Mouse (Mus musculus): ENCODE measurements around the gene Plekhg2. TPM values are rescaled to one million over a fixed set of nuclear protein-coding genes. Genes with fewer than 3 reads are reported as not detected.
A peak's percentile ranks its signal among the peaks of the same experiment; 100 is the strongest.

Gene Plekhg2
- polyA plus RNA-seq, 1 experiment from 2014 or later = 78.6 TPM

- WGBS = 57% methylated on average over 7 of the region's 7 CpGs
Observed at GRCm38 (mm10) chr7:28341381-28341780, 31.0 kb downstream of the Plekhg2 start.

GRCm38 (mm10) chr7:28339213-28339917 lies 33.0 kb downstream of the Plekhg2 start:
- Histone ChIP-seq H3K4me1 (peaks cover 12% of the 10 kb centered on the region), H3K9me3 (no peaks in the 10 kb centered on the region), H3K4me2 (replicated peaks) (peak overlapping the region; percentile 87), H3K27me3 (no peaks in the 10 kb centered on the region; the same call in 1 of the 2 replicates), H3K36me3 (0 out of 2 replicates have a peak, but pooled peaks cover 3% of the 10 kb centered on the region), H3K27ac (replicated peaks) (peak overlapping the region; percentile 78), H3K4me3 (peak overlapping the region; percentile 97), H3K9ac (replicated peaks) (peak overlapping the region; percentile 86)
- no peak for ATAC-seq (ENCODE audit: low FRiP score, low read depth)
- 80% methylated on average over 19 of the region's 19 CpGs for WGBS

More at GRCm38 (mm10) chr7:28341381-28341780, 31.0 kb downstream of the Plekhg2 start:
- no peaks in the 10 kb centered on the region; the same call in 1 of the 2 replicates for H3K27me3 ChIP-seq
- H3K4me2 ChIP-seq (replicated peaks) = no peak overlapping the region
- H3K27ac ChIP-seq (replicated peaks) = no peak overlapping the region
- H3K36me3 ChIP-seq = no peaks in the 10 kb centered on the region
- H3K9me3 ChIP-seq = no peaks in the 10 kb centered on the region
- no peak for ATAC-seq (ENCODE audit: low FRiP score, low read depth)
- H3K9ac ChIP-seq (replicated peaks) = no peak overlapping the region
- H3K4me1 ChIP-seq = peaks cover 12% of the 10 kb centered on the region
- no peak overlapping the region for H3K4me3 ChIP-seq

GRCm38 (mm10) chr7:28338108-28338998 lies 34.0 kb downstream of the Plekhg2 start, which contains the start of gene Supt5:
Gene Supt5, minus strand, starts transcription at chr7:28338746.
- ATAC-seq (ENCODE audit: low FRiP score, low read depth) = peak; percentile 99
- 0 out of 2 replicates have a peak, but pooled peaks cover 3% of the 10 kb centered on the region for H3K36me3 ChIP-seq
- H3K4me2 ChIP-seq (replicated peaks) = peak within 1 kb of the TSS; percentile 87
- H3K27ac ChIP-seq (replicated peaks) = peak within 1 kb of the TSS; percentile 83
- H3K9me3 ChIP-seq = no peaks in the 10 kb centered on the region
- H3K4me1 ChIP-seq = peaks cover 12% of the 10 kb centered on the region
- H3K9ac ChIP-seq (replicated peaks) = peak within 1 kb of the TSS; percentile 86
- under 1% methylated on average over 76 of the region's 77 CpGs for WGBS
- no peaks in the 10 kb centered on the region; the same call in 1 of the 2 replicates for H3K27me3 ChIP-seq
- peak within 1 kb of the TSS; percentile 97 for H3K4me3 ChIP-seq

- Histone ChIP-seq H3K4me1 (peaks cover 12% of the 10 kb centered on the region), H3K9me3 (no peaks in the 10 kb centered on the region), H3K27me3 (no peaks in the 10 kb centered on the region), H3K4me3 (no peak overlapping the region), H3K4me2 (replicated peaks) (no peak overlapping the region), H3K27ac (replicated peaks) (no peak overlapping the region), H3K36me3 (peaks cover 18% of the 10 kb centered on the region), H3K9ac (replicated peaks) (no peak overlapping the region)
- ATAC-seq (ENCODE audit: low FRiP score, low read depth) = no peak
- WGBS = 90% methylated on average over 2 of the region's 2 CpGs
Observed at GRCm38 (mm10) chr7:28335471-28335870, 36.9 kb downstream of the Plekhg2 start.

- H3K9ac ChIP-seq (replicated peaks) = no peak overlapping the region
- H3K27ac ChIP-seq (replicated peaks) = no peak overlapping the region
- no peak for ATAC-seq (ENCODE audit: low FRiP score, low read depth)
- H3K4me1 ChIP-seq = peaks cover 12% of the 10 kb centered on the region
- H3K4me3 ChIP-seq = no peak overlapping the region
- H3K27me3 ChIP-seq = no peaks in the 10 kb centered on the region
- 93% methylated on average over 4 of the region's 4 CpGs for WGBS
- no peak overlapping the region for H3K4me2 ChIP-seq (replicated peaks)
- no peaks in the 10 kb centered on the region for H3K9me3 ChIP-seq
- peaks cover 27% of the 10 kb centered on the region for H3K36me3 ChIP-seq
Observed at GRCm38 (mm10) chr7:28334534-28334933, 37.9 kb downstream of the Plekhg2 start.

GRCm38 (mm10) chr7:28328260-28328659 lies 44.1 kb downstream of the Plekhg2 start:
- Histone ChIP-seq H3K27me3 (no peaks in the 10 kb centered on the region), H3K27ac (replicated peaks) (no peak overlapping the region), H3K36me3 (peaks cover 85% of the 10 kb centered on the region), H3K9me3 (no peaks in the 10 kb centered on the region), H3K4me3 (no peak overlapping the region), H3K4me1 (no peaks in the 10 kb centered on the region), H3K4me2 (replicated peaks) (no peak overlapping the region), H3K9ac (replicated peaks) (no peak overlapping the region)
- ATAC-seq (ENCODE audit: low FRiP score, low read depth) = no peak
- 98% methylated on average over 2 of the region's 2 CpGs for WGBS

GRCm38 (mm10) chr7:28326457-28326856 lies 45.9 kb downstream of the Plekhg2 start:
- Histone ChIP-seq H3K4me3 (no peak overlapping the region), H3K27me3 (no peaks in the 10 kb centered on the region), H3K9me3 (no peaks in the 10 kb centered on the region), H3K4me1 (no peaks in the 10 kb centered on the region), H3K27ac (replicated peaks) (no peak overlapping the region), H3K9ac (replicated peaks) (no peak overlapping the region), H3K36me3 (peaks cover 99% of the 10 kb centered on the region), H3K4me2 (replicated peaks) (no peak overlapping the region)
- ATAC-seq (ENCODE audit: low FRiP score, low read depth) = no peak
- 84% methylated on average over 4 of the region's 4 CpGs for WGBS

GRCm38 (mm10) chr7:28325293-28325692 lies 47.1 kb downstream of the Plekhg2 start:
- H3K27me3 ChIP-seq = no peaks in the 10 kb centered on the region
- H3K9ac ChIP-seq (replicated peaks) = no peak overlapping the region
- ATAC-seq (ENCODE audit: low FRiP score, low read depth) = no peak
- WGBS = 91% methylated on average over 8 of the region's 8 CpGs
- H3K36me3 ChIP-seq = peaks cover 99% of the 10 kb centered on the region
- no peaks in the 10 kb centered on the region for H3K9me3 ChIP-seq
- no peak overlapping the region for H3K4me3 ChIP-seq
- H3K27ac ChIP-seq (replicated peaks) = no peak overlapping the region
- H3K4me2 ChIP-seq (replicated peaks) = no peak overlapping the region
- H3K4me1 ChIP-seq = no peaks in the 10 kb centered on the region

GRCm38 (mm10) chr7:28321974-28322720 lies 50.3 kb downstream of the Plekhg2 start:
- ATAC-seq (ENCODE audit: low FRiP score, low read depth) = no peak
- no peak overlapping the region for H3K27ac ChIP-seq (replicated peaks)
- H3K27me3 ChIP-seq = no peaks in the 10 kb centered on the region
- no peaks in the 10 kb centered on the region for H3K4me1 ChIP-seq
- no peak overlapping the region for H3K9ac ChIP-seq (replicated peaks)
- H3K4me3 ChIP-seq = no peak overlapping the region
- WGBS = 92% methylated on average over 15 of the region's 15 CpGs
- H3K36me3 ChIP-seq = peaks cover 100% of the 10 kb centered on the region
- H3K4me2 ChIP-seq (replicated peaks) = no peak overlapping the region
- H3K9me3 ChIP-seq = no peaks in the 10 kb centered on the region

DNA sequence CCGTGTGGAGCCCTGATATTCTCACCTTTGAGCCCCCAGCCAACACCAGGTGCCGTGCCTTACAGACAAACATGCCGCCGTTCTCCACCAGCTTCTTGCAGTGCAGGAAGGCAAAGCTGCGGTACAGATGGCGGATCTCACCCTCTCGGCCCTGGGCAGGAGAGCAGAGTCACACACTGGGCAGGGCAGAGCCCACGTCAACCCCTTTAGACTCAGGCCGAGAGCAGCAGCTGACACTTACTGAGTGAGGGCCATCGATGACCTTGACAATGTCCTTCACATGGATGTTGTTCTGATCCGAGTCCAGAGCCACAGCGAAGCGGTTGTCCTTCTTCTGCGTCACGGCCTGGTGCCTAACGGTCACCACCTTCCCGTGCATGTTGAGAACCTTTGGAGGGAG lies 53.7 kb downstream of the Plekhg2 start:
- 94% methylated on average over 17 of the region's 17 CpGs for WGBS

DNA sequence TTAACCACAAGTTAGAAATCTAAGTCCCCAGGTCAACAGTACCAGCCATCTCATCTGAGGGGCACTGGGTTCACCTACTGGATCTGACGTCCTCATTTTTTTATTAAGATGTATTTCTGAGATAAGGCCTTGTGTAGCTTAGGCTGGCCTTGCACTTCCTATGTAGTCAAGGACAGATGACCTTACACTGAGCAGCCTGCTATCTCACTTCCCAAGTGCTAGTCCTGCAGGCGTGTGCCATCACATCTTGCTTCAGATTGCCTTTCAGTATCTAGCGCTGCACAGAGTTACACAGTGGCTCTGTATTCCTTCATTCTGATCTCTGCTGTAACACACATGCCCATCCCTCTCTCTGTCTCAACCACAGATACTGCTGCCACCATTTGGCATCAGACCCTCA lies 54.4 kb downstream of the Plekhg2 start:
- Histone ChIP-seq H3K4me1 (no peaks in the 10 kb centered on the region), H3K4me3 (no peak overlapping the region), H3K9me3 (no peaks in the 10 kb centered on the region), H3K36me3 (peaks cover 92% of the 10 kb centered on the region), H3K4me2 (replicated peaks) (no peak overlapping the region), H3K27me3 (no peaks in the 10 kb centered on the region), H3K9ac (replicated peaks) (no peak overlapping the region), H3K27ac (replicated peaks) (no peak overlapping the region)
- no peak for ATAC-seq (ENCODE audit: low FRiP score, low read depth)
- 92% methylated on average over 3 of the region's 3 CpGs for WGBS

More for the DNA sequence above, 53.7 kb downstream of the Plekhg2 start:
- Histone ChIP-seq H3K27me3 (no peaks in the 10 kb centered on the region), H3K9ac (replicated peaks) (no peak overlapping the region), H3K4me2 (replicated peaks) (no peak overlapping the region), H3K4me3 (no peak overlapping the region), H3K9me3 (no peaks in the 10 kb centered on the region), H3K27ac (replicated peaks) (no peak overlapping the region), H3K36me3 (peaks cover 99% of the 10 kb centered on the region), H3K4me1 (no peaks in the 10 kb centered on the region)
- ATAC-seq (ENCODE audit: low FRiP score, low read depth) = no peak

All from midbrain, embryonic 12.5 days (tissue).